8 mouse cellular contexts compared by ENCODE assay signal in genomic region chr9:64020606-64021318, GRCm38 (mm10). TPM values are rescaled to one million over a fixed set of nuclear protein-coding genes. Genes with fewer than 3 reads are reported as not detected.
DNase-seq lines count a peak whose midpoint lies in the region; ATAC-seq and TF ChIP-seq lines count a peak whose summit lies in the region.

No protein-coding gene starts in this region.

- H3K4me3 ChIP-seq in spleen, adult 2 months (ENCODE audit: extremely low read depth, insufficient read depth, insufficient read length), result peak overlapping the region; percentile 55; the same call in 1 of the 2 replicates
- H3K4me3 ChIP-seq in embryonic facial prominence, embryonic 14.5 days (ENCODE audit: low read depth, low read length), result peak overlapping the region; percentile 95
- H3K4me3 ChIP-seq in hindbrain, embryonic 10.5 days, result peak overlapping the region; percentile 89
- H3K4me3 ChIP-seq in liver, embryonic 13.5 days (replicated peaks), result peak overlapping the region; percentile 67
- peak overlapping the region; percentile 46 for H3K4me3 ChIP-seq in olfactory bulb, adult 2 months (ENCODE audit: insufficient read depth, low read depth, low read length)

- peaks cover 31% of the 10 kb centered on the region for H3K27me3 ChIP-seq in spleen, adult 2 months (ENCODE audit: control insufficient read depth, insufficient read depth, low read length)
- no peaks in the 10 kb centered on the region for H3K27me3 ChIP-seq in embryonic facial prominence, embryonic 14.5 days (replicated peaks; ENCODE audit: control insufficient read depth, insufficient read depth, low read length)
- peaks cover 32% of the 10 kb centered on the region for H3K27me3 ChIP-seq in hindbrain, embryonic 10.5 days (ENCODE audit: insufficient read depth, poor library complexity, severe bottlenecking)
- peaks cover 42% of the 10 kb centered on the region for H3K27me3 ChIP-seq in liver, embryonic 13.5 days

- no peak for DNase-seq in spleen, adult 2 months (ENCODE audit: low read depth in 1 of 2, low spot score in 2 of 2)
- no peak for DNase-seq in spleen, postnatal 14 days (ENCODE audit: low spot score in 2 of 2)
- peak; percentile 20 for DNase-seq in embryonic facial prominence, embryonic 14.5 days (ENCODE audit: low spot score)
- no peak for DNase-seq in hindbrain, embryonic 10.5 days (ENCODE audit: low spot score)
- no peak for DNase-seq in liver, embryonic 13.5 days
- no peak for DNase-seq in ovary, postnatal 14 days (ENCODE audit: low spot score)
- no peak for DNase-seq in left cerebral cortex, adult 9 months (ENCODE audit: low spot score in 2 of 2)

- 0 out of 2 replicates have a peak overlapping the region, but pooled peaks have one; percentile 11 for H3K27ac ChIP-seq in spleen, adult 2 months (ENCODE audit: insufficient read depth, low read length)
- peak overlapping the region; percentile 95 for H3K27ac ChIP-seq in embryonic facial prominence, embryonic 14.5 days (replicated peaks; ENCODE audit: low read depth, low read length)
- peak overlapping the region; percentile 96 for H3K27ac ChIP-seq in hindbrain, embryonic 10.5 days
- peak overlapping the region; percentile 92 for H3K27ac ChIP-seq in liver, embryonic 13.5 days
- no peak overlapping the region for H3K27ac ChIP-seq in olfactory bulb, adult 2 months (ENCODE audit: insufficient read depth, low read depth, low read length)

- H3K9me3 ChIP-seq in embryonic facial prominence, embryonic 14.5 days (ENCODE audit: control insufficient read depth, low read length), result no peaks in the 10 kb centered on the region
- H3K9me3 ChIP-seq in hindbrain, embryonic 10.5 days, result no peaks in the 10 kb centered on the region
- no peaks in the 10 kb centered on the region for H3K9me3 ChIP-seq in liver, embryonic 13.5 days (replicated peaks)

- TF ChIP-seq CTCF in spleen, adult 2 months (IDR thresholded peaks at IDR 0.05; ENCODE audit: extremely low read depth, insufficient read depth, insufficient read length, insufficient replicate concordance), result no peak
- no peak for TF ChIP-seq CTCF in olfactory bulb, adult 2 months (IDR thresholded peaks at IDR 0.05; ENCODE audit: insufficient read depth, low read depth, low read length)

- H3K4me2 ChIP-seq in embryonic facial prominence, embryonic 14.5 days (ENCODE audit: low read depth, low read length), result peak overlapping the region; percentile 95
- peak overlapping the region; percentile 98 for H3K4me2 ChIP-seq in liver, embryonic 13.5 days

- under 1% methylated on average over 78 of the region's 89 CpGs for WGBS in spleen, adult 2 months
- WGBS in embryonic facial prominence, embryonic 14.5 days, result under 1% methylated on average over 44 of the region's 89 CpGs
- under 1% methylated on average over 89 of the region's 89 CpGs for WGBS in hindbrain, embryonic 10.5 days
- WGBS in liver, embryonic 13.5 days (ENCODE audit: insufficient replicate concordance), result under 1% methylated on average over 87 of the region's 89 CpGs
- under 1% methylated on average over 89 of the region's 89 CpGs for WGBS in olfactory bulb, adult 2 months

- H3K36me3 ChIP-seq in spleen, adult 2 months (ENCODE audit: control insufficient read depth, insufficient read depth, low read length), result no peaks in the 10 kb centered on the region
- H3K36me3 ChIP-seq in embryonic facial prominence, embryonic 14.5 days (ENCODE audit: control insufficient read depth, insufficient read depth, low read length), result no peaks in the 10 kb centered on the region
- H3K36me3 ChIP-seq in hindbrain, embryonic 10.5 days, result no peaks in the 10 kb centered on the region
- H3K36me3 ChIP-seq in liver, embryonic 13.5 days, result no peaks in the 10 kb centered on the region

- no peak for ATAC-seq in embryonic facial prominence, embryonic 14.5 days (ENCODE audit: low read depth)
- no peak for ATAC-seq in liver, embryonic 13.5 days (ENCODE audit: low read depth)

- peak overlapping the region; percentile 98 for H3K9ac ChIP-seq in embryonic facial prominence, embryonic 14.5 days (ENCODE audit: low read depth, low read length)
- H3K9ac ChIP-seq in liver, embryonic 13.5 days, result peak overlapping the region; percentile 80

- no peak for TF ChIP-seq POLR2A in spleen, adult 2 months (IDR thresholded peaks at IDR 0.05; ENCODE audit: low read depth, low read length)
- no peak for TF ChIP-seq POLR2A in olfactory bulb, adult 2 months (IDR thresholded peaks at IDR 0.05; ENCODE audit: insufficient read depth, low read depth, low read length)

- peaks cover 11% of the 10 kb centered on the region for H3K4me1 ChIP-seq in spleen, adult 2 months (ENCODE audit: control insufficient read depth, insufficient read depth, insufficient read length)
- peaks cover 27% of the 10 kb centered on the region for H3K4me1 ChIP-seq in embryonic facial prominence, embryonic 14.5 days (ENCODE audit: control insufficient read depth, insufficient read depth, low read length)
- peaks cover 95% of the 10 kb centered on the region for H3K4me1 ChIP-seq in hindbrain, embryonic 10.5 days (replicated peaks)
- peaks cover 97% of the 10 kb centered on the region for H3K4me1 ChIP-seq in liver, embryonic 13.5 days (replicated peaks)
- H3K4me1 ChIP-seq in olfactory bulb, adult 2 months (ENCODE audit: control insufficient read depth, insufficient read depth, low read length), result peaks cover 29% of the 10 kb centered on the region

RNA-seq across cellular contexts. Expression of gene Smad6, which starts 1.1 kb away (rescaled TPM):
- polyA plus RNA-seq in spleen, adult 2 months (2012; rRNA removed), result 6.2 and 9.7 TPM in 2 replicates
- 7.9 and 8.8 TPM in 2 replicates for polyA plus RNA-seq in embryonic facial prominence, embryonic 14.5 days (2014; fragmentation: Nextera tagmentation; extraction: Ambion mirVana)
- 5.3 and 6.7 TPM in 2 replicates for polyA plus RNA-seq in hindbrain, embryonic 10.5 days (2016; fragmentation: Nextera tagmentation; extraction: Ambion mirVana)
- polyA plus RNA-seq in liver, embryonic 13.5 days (2015; fragmentation: Nextera tagmentation; extraction: Ambion mirVana), result 2.5 and 2.8 TPM in 2 replicates
- not detected in 2 replicates for polyA plus RNA-seq in olfactory bulb, adult 2 months (2012; ENCODE audit: insufficient read depth, insufficient read length, low replicate concordance, missing spikeins)
